Mouse (Mus musculus) neural tube, embryonic 10.5 days (tissue): ENCODE data around the gene Plekhg1.

ENCODE experiments used
- DNase-seq: peaks from one replicate; pipeline ENCODE4 v3.0.0-alpha.2; 2017; ENCODE audit warnings: low spot score; ENCODE audit errors: extremely low spot score

Plekhg1 gene

DNA sequence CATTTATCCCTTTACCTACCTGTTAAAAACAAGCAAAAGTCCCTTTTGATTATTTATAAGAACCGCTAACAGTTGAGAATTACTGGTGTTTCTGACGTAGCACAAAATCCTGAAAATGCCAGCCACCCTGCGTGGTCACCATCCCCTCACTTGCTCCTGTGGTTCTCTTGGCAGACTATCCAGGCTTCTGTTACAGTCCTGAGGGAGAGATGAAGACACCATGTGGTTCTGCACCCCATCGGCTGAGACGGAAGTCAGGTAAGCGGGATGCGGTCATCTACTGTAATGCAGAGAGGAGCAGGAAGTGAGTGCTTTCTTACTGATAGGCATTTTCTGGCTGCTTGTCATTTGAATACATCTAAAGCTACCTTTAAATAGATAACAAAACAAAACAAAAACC lies 207.2 kb downstream of the Plekhg1 start:
- no peak for DNase-seq

DNA sequence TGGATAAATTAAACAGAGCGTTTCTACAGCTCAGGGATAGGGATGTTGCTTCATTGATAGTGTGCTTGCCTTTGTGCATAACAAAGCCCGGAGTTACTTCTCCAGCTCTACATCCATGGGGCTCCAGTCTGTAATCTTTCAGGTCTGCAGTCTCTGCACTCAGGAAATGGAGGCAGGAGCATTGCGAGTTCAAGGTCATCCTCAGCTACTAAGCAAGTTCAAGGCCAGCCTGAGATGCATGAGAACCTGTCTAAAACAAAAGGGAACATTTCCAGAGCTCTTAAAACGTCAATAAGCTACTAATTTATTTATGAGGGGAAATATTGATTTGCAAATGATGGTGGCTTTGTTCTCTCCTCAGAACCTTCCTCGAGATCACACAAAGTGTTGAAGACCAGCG lies 209.1 kb downstream of the Plekhg1 start:
- DNase-seq: no peak

DNA sequence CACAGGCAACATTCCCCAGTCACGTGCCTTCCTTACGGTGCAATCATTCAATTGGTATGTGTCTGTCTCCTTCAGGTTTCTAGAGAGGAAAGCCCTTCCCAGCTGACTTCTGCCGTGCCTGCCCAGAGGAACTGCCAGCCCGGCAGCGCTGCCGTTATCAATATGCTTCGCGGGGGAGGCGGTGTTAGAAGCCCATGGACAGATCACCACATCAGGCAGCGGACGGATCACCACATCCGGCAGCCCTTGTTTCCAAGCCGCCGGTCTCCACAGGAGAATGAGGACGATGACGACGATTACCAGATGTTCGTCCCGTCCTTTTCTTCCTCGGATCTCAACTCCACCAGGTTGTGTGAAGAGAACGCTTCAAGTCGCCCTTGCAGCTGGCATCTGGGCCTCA lies 216.3 kb downstream of the Plekhg1 start:
- DNase-seq: no peak

DNA sequence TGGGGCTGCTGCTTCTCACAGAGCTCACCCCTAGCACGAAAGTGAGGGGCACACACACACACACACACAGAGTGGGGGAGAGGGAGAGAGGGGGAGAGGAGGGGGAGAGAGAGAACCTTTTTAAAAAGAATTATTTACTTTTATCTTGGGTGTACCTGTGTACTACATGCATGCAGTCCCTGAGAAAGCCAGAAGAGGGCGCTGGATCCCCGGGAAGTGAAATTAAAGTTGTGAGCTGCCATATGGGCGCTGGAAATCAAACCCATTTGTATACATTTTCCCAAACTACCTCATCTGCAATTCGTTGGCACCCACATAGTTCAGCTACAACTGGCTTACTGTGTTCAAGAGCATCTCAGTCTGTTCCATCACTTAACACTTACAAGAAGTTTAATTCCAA lies 218.4 kb downstream of the Plekhg1 start:
- DNase-seq: no peak

DNA sequence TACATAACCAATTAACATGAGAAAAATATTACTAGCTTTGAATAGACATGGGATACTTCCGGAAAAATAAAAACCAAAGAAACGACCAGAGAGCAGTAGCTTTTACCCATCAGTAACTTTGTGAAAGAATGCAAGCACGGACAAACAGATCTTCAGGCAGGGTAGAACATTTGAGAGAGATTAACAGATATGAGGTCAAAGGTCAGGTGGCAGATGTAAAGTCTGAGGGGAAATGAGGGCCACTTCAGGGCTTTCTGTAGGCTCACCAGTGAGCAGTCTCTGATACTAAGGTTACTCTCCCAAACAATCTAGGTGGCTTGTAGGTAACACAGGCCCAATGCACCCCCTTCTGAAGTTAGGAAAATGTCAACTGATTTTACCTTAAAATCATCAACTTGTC lies 228.9 kb downstream of the Plekhg1 start:
- no peak for DNase-seq

DNA sequence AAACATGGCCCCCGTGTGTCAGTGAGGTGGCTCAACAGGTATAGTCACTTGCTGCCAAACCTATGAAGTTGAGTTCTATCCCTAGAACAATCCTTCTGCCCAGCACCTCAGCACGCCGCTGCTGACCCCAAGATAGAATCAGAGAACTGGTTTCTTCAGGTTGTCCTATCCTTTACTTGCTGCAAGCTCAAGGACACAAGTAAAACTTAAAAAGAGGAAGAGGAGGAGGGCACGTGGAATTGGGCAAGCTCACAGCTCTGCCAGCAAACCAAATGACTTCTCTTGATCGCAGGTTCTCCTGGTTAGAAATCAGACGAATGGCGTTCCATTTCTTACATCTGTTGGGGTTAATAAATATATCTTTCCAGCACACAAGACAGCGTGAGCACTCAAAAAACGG lies 232.1 kb downstream of the Plekhg1 start:
- no peak for DNase-seq

DNA sequence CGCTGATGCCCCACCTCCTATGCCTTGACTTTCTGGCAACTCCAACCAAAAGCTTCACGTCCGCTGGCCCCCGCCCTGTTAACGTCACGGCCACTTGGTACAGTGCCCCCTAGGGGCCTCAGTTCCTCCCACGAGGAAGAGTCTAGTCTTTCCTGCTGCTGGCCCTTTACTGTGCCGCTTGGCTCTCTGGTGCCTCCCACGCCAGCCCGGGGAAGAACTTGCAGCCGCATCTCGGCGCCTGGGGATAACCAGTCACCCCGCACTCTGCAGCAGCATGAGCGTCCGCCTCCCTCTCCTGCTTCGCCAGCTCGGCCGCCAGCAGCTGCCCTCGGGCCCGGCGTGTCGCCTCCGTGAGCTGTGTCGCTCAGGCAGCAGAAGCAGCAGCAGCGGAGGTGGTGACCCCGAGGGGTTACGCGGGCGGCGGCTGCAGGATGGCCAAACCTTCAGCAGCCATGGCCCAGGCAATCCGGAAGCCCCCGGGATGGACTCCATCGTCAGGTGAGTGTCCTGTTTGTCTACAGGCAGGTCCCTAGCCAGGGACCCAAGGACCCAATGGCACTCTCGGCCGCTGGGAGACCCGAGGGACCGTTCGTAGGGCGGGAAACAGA lies 232.9 kb downstream of the Plekhg1 start, which contains the start of gene Mthfd1l:
Gene Mthfd1l (plus strand): TSS at position 138 of the 608 bp plus-strand sequence.
- DNase-seq: peak; percentile 89

DNA sequence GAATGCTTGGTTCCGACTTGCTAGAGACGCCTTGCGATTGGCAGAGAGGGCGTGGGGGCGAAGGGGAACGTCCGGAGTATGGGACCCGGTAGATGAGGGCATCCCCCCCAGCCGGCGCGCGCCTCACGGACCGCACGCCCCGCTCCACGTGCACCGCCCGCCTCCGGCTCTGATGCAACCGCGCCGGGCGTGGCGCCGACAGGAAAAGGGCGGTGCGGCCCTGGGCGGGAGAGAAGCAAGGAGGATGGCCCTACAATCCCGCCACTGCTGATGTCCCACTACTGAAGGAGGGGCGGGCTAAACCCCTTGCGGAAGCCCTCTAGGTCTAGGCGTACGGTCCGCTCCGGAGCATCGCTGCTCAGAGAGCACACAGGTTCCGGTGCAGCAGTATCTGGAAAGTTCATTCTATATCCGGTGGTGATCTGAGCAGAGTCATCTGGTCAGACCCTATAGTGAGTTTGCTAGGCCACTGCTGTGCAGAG lies 233.5 kb downstream of the Plekhg1 start:
- DNase-seq: peak; percentile 85

DNA sequence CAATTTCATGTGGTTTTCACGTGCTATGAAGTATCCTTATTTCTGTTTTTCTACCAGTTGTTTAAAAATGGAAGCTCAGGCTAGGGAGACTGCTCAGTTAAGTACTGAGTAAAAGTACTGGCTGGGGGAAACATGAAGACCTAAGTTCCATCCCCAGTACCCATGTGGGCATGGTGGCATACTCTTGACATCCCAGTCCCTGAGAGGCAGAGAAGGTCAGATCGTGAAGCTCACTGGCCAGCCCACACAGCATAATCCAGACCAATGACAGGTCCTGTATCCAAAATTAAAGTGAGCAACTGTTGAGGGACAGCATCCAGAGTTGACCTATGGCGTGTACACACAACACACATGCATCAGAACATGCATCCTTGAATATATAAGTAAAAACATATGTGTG lies 234.2 kb downstream of the Plekhg1 start:
- no peak for DNase-seq

DNA sequence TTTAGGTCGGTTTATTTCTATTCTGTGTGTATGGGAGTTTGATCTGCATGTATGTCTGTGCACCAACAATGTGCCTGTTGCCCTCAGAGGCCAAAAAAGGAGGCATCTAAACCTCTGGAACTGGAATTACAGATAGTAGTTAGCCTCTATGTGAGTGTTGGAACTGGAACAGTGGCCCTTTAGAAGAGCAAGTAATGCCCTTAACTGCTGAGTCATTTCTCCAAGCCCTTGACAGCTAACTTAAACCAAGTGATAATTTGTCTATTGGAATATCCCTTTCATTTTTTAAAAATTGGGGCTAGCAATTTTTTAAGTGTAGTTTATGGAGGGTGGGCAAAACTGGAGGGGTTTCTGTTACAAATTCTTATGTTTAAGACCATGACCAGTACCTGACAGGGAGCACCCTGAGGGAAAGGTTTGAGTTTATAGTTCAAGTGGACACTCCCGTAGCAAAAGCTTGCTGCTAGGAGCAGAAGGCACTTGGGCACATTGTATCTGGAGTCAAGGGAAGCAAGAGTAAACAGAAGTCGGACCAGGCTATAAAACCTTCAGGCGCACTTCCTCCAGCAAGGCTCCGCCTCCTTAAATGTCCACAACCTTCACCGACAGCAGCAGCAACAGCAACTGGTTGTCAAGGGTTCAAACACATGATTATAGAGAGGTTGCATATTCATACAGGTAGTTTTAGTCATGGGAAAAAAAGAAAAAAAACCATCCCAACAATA lies 235.9 kb downstream of the Plekhg1 start:
- no peak for DNase-seq

DNA sequence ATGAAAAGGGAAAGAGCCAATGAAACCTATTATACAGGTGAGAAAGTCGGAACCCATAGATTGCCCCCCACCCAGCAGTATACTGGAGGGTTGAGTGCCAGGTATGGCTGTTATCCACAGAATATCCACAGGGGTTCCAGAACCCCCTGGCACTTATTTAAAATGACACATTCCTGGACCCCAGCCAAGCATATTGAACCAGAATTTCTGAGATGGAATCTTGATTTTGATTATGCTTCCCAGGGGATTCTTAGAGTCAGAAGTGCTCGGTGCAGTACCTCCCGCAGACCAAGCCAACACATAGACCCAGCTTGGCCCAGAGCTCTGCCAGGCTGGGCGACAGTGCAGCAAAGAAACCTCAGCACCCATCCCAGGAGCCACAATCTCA lies 236.5 kb downstream of the Plekhg1 start:
- no peak for DNase-seq

DNA sequence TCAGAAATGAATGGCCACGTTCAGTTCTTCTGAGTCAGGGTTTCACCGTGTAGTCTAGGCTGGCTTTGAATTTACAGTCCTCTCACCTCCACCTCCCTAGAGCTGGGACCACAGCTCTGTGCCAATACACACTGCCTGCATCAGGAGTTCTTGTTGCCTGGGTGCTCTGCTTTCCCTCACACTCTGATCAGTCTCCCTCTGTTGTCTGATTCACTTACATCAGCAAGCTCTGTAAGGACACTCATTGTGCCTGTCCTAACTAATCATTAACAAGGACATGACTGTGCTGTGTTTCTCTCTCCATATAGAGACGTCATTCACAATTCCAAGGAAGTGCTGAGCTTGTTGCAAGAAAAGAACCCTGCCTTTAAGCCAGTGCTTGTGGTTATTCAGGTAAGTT lies 238.2 kb downstream of the Plekhg1 start:
- no peak for DNase-seq

DNA sequence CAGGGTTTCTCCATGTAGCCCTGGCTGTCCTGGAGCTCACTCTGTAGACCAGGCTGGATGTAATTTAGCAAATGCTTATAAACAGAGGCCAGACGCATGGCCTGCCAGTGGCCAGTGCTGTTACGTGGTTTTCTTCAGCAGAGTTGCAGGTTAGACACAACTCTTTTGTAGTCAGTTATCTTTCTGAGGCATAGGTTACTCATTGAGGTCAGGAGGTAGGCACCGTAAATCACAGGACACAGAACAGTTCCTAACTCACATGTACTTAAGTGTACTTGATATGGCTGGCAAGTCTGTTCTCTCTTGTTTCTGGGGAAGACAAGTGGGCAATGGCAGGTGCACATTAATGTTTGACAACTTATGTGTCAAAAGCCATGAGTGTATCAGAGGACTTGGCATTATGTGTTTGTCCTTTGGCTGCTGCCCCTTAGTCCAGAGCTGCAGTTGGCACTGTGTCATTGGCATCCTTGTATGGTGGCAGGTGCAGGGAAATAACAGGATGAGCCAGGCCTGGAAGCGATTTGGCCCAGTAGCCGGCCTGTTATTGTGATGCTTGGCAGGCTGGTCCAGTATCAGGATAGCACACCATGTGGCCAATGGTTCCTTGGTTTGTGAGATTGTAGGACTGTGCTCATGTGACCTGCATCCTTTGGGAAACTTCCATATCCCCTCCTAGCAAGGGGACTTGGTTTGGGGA lies 238.8 kb downstream of the Plekhg1 start:
- no peak for DNase-seq

DNA sequence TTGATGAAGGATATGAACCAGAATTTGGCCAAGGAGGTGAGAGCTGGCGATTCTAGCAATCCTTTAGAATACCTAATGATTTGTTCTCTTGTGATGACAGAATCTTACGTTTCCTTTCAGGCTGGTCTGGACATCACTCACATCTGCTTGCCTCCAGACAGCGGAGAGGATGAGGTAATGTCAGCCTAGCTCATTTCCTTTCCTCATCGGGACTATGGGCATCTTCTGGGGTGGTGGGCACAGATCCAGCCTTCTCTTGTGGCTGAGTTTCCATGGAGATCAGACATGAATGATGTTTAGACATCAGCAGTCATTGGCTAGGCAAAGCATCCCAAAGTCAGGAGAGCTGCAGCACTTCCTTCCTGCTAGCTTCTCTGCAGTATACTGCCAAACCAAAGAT lies 240.1 kb downstream of the Plekhg1 start:
- no peak for DNase-seq

DNA sequence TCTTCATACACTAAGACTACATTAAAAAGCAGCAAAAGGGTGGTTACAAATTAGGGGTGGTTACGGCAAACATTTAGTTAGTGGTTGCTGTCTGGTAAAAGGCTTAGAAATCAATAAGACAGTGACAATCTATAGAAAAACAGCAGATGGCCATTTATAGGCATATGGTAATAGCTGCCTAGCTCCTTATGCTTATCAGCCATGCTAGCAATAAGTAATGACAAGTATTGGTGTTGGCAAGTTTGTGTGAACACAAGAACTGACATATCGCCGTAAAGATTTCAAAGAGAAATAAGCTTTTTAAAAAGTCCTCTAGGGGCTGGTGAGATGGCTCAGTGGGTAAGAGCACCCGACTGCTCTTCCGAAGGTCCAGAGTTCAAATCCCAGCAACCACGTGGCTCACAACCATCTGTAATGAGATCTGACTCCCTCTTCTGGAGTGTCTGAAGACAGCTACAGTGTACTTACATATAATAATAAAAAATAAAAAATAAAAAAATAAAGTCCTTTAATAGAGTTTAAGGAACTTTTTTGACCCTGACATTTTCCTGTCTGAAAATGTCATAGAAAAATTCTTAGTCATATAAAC lies 250.2 kb downstream of the Plekhg1 start:
- no peak for DNase-seq

DNA sequence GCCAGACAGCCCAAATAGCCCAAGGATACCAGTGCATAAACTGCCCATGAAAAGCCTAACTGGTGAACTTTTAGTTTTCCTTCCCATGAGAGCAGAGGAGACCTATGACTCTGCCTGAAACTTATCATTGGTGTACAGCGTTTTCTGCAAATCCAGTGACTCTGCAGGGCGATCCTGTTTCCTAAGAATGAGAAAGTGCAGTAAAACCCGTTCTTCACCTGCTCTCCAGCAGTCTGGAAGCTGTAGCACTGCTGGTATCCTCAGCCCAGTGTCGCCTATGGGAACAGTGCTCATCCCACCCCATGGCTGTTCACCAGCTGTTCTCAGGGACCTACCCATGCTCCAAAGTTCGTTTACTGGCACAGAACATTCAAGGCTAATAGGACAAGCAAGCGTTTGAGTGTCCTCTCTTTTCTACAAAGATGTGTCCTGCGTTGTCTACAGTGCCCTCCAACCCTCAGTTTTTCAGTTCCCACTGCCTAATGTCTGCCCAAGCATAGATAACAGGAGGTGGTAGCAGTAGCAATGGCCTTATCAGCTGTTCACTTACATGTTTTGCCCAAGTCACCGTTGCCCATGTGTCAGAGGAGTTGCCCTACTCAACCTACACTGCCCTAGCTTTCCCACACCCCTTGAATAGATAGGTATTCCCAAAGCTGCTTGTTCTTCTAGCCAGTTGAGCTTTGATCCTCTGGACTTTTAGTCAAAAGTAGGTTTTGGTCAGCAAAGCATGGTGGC lies 253.4 kb downstream of the Plekhg1 start:
- no peak for DNase-seq

DNA sequence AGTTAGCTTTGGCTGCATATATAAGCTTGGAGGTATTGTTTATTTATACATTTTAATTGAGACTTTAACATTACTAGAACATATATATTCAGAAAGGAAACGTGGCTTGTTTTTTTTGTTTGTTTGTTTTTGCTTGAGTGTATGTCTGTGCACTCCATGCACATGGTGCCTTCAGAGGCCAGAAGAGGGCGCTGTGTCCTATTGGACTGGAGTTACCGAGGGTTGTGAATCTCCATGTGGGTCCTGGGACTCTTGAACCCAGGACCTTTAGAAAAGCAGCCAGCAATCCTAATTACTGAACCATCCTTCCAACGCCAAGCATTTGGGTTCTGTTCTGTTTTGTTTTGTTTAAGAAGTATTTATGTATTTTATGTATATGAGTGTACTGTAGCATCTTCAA lies 255.1 kb downstream of the Plekhg1 start:
- no peak for DNase-seq

DNA sequence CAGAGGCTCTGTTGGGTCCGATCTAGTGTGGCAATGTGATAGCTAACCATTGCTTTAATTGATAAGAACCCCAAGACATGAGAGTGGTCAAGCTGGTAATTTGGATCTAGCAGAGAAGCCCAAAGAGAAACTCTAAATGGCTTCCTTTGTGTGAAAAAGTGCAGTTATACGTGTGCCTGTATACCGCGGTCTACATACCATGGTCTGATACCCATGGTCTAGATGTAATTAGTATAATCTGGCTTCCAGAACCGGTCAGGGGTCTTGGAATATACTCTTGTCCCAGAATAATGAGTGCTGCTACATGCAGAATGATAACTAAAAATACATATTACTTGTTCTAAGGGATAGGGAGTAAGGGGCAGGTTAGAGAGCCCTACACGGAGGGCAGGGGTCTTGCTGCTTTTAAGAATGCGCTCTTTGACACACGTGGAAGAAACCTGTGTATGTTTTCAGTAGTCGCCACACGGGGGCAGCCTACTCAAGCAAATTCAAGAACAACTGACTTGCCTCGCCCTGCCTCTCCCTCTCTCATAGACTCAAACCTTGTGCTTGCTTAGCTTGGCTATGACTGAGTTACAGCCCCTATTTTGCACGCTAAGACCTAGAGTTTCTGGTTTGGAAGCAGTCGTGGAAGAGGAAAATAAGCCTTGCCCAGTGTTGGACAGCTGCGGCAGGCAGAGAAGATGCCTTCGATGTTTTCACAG lies 256.2 kb downstream of the Plekhg1 start:
- DNase-seq: peak; percentile 86

DNA sequence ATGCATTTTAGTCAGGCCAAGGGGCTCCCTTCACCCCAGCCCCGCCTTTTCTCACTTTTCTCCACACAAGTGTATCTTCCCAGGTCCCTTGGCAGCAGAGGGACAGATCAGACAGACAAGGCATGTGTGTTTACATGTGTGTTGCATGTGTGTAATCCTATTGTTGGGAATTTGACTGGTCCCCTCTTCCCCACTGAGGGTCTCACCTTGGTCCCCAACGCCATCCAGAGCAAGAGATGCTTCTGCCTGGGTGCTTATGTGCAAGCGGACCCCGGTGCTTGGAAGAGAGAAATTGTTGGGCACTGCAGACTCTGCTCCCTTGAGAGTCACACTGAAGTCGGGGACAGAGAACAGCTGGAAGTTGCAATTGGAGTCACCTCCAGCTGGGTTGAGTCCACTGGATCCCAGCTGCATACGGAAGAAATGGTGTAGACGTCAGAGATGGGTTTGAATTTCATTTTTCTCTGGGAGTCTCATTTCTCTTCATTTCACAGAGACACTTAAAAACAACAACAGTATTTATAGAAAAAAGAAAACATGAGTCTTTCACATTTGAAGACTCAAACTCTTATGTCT lies 257.8 kb downstream of the Plekhg1 start:
- DNase-seq: no peak

DNA sequence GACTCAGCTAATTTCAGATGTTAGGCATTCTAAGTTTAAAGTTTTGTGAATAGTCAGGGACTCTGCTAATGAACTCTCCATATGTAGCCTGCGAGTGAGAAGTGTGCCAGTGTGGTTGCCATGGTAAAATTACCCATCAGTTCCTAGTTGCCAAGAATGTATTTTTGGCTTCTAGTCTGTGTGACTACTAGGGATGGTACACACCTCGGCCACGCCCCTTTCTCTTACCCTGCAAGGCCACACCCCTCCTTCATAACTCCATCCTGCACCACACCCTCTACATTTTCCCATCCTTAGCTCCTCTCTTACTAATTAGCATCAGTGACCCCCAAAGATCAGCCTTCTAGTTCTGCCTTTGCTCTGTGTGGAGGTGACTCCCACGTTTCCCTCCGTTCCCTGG lies 262.5 kb downstream of the Plekhg1 start:
- no peak for DNase-seq
